Mouse (Mus musculus) stomach, embryonic 15.5 days (tissue): ENCODE results near the gene Calcoco2. TPM values are rescaled to one million over a fixed set of nuclear protein-coding genes. Genes with fewer than 3 reads are reported as not detected.
"Not testable (repeated sequence)": the region's sequence is repeated elsewhere in the genome, so short reads cannot be mapped to it uniquely, and the experiment has no call there.

ENCODE experiments used
- ATAC-seq: fragments of 200-750 bp; cut with Nextera tagmentation; 2 replicates; pipeline ENCODE4 v1.8.0; 2017; ENCODE audit warnings: low read depth, moderate number of reproducible peaks, moderate TSS enrichment; ENCODE audit not compliant: insufficient read depth, low FRiP score
- H3K27ac ChIP-seq: fragments of 300-500 bp; sonication (generic); 2 replicates; pipeline ENCODE4 v1.5.1; 2015; ENCODE audit warnings: mild to moderate bottlenecking, inconsistent platforms
- H3K27me3 ChIP-seq: fragments of 300-500 bp; sonication (generic); replicated peaks from 2 replicates; pipeline ENCODE4 v1.6.1; 2015; ENCODE audit warnings: inconsistent platforms
- H3K36me3 ChIP-seq: fragments of 300-500 bp; sonication (generic); 2 replicates; pipeline ENCODE4 v1.6.1; 2015; ENCODE audit warnings: inconsistent platforms
- H3K4me1 ChIP-seq: fragments of 300-500 bp; sonication (generic); 2 replicates; pipeline ENCODE4 v1.6.1; 2015; ENCODE audit warnings: inconsistent platforms
- H3K4me2 ChIP-seq: fragments of 300-500 bp; sonication (generic); 2 replicates; pipeline ENCODE4 v1.6.1; 2015; ENCODE audit warnings: mild to moderate bottlenecking, inconsistent platforms
- H3K4me3 ChIP-seq: fragments of 300-500 bp; sonication (generic); replicated peaks from 2 replicates; pipeline ENCODE4 v1.5.1; 2015; ENCODE audit warnings: inconsistent platforms
- H3K9ac ChIP-seq: fragments of 300-500 bp; sonication (generic); 2 replicates; pipeline ENCODE4 v1.6.1; 2015; ENCODE audit warnings: inconsistent platforms
- H3K9me3 ChIP-seq: fragments of 300-500 bp; sonication (generic); 2 replicates; pipeline ENCODE4 v1.6.1; 2016; ENCODE audit warnings: inconsistent platforms
- WGBS: fragments of 180-500 bp; shearing (Covaris S2); methylation state at CpG from one replicate; pipeline ENCODE4 v1.1.7; 2015; 5-methylcytosine and 5-hydroxymethylcytosine counted together
- polyA plus RNA-seq: library from polyadenylated mRNA; unstranded; fragments of >200 nt; fragmentation: Nextera tagmentation; extraction: Ambion mirVana; gene quantifications from 2 replicates; pipeline ENCODE4 v1.2.1, GENCODE M21; 2015

The Calcoco2 gene
- polyA plus RNA-seq: 0.13 and 0.18 TPM in 2 replicates

DNA sequence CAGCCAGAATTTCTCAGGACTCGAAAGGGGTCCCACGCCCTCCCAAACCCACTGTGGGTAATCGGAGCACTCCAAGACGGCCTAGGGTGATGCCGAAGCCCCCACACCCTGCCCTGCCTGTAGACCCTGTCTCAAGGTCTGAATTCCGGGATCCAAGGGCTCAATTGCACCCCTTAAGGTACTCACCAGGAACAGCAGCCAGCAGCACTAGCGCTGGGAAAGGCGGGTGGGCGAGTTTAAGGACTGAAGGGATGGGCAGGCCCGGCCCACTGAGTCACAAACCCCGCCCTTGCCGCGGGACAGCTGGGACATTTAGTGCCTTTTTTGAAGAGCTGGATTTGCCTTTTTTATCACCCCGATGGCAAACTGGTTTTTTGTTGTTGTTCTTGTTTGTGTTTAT, at the start of gene Calcoco2:
Calcoco2 (minus strand) TSS at position 214 of the 400 bp plus-strand sequence.
- no peak within 1 kb of the TSS for H3K4me2 ChIP-seq
- no peaks in the 10 kb centered on the region for H3K9me3 ChIP-seq
- WGBS: 45% methylated on average over 14 of the region's 14 CpGs
- H3K27ac ChIP-seq: no peak within 1 kb of the TSS
- H3K36me3 ChIP-seq: no peaks in the 10 kb centered on the region
- no peak for ATAC-seq
- no peaks in the 10 kb centered on the region for H3K27me3 ChIP-seq
- H3K4me1 ChIP-seq: no peaks in the 10 kb centered on the region
- no peak within 1 kb of the TSS for H3K4me3 ChIP-seq
- H3K9ac ChIP-seq: no peak within 1 kb of the TSS

DNA sequence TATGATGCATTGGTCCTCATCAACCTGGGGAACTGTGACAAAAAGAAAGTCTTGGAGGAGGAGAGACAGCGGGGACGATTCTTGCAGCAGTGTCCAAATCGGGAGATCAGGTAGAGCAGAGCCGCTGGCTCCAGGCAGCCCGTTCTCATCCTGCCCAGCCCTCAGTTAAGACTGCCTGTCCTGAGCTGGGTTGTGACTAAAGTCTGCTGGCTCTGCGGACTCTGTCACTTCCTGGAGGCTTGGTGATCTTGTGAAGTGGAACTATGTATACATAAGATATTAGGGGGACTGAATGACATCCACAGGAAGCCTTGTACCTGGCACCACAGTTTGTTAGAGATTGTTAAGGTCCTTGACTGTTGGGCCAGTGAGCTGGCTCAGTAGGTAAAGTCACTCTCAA, 35.7 kb upstream of the Calcoco2 start:
- H3K9ac ChIP-seq: no peak overlapping the region
- no peak for ATAC-seq
- no peak overlapping the region for H3K4me3 ChIP-seq
- no peaks in the 10 kb centered on the region for H3K36me3 ChIP-seq
- 0 out of 2 replicates have a peak, but pooled peaks cover 7% of the 10 kb centered on the region for H3K4me1 ChIP-seq
- H3K27ac ChIP-seq: no peak overlapping the region
- WGBS: 64% methylated on average over 6 of the region's 6 CpGs
- H3K27me3 ChIP-seq: peaks cover 30% of the 10 kb centered on the region; the same call in 1 of the 2 replicates
- H3K4me2 ChIP-seq: no peak overlapping the region
- no peaks in the 10 kb centered on the region for H3K9me3 ChIP-seq

DNA sequence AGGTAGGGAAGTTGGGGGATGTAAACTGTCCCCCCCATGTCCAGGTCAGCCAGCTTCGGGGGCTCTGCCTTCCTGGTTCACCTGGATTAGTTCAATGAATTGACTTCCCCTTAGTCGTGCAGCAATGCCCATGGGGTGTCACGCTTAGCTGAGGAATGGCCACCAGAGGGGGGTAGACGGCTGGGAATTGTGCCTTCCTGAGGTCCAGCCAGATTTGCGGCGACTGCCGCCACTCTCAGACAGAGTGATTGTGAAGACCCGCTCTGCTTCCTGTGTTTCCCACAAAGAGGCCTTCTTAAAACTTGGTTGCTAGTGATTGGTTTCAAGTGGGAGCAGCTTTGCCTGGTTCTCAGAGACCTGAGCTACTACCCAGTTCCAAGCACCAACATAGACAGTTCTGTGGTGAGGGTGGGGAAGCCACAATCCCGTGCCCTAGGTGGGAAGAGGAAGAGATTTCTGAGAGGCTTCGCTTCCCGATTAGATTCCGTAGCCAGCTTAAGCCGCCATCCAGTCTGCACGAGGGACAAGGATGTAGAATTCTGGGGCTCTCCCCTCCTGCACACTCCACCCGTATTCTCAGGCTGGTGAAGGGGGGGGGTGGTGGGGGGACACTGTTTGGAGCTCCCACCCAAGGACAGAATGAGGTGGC, 34.0 kb upstream of the Calcoco2 start:
- no peaks in the 10 kb centered on the region for H3K9me3 ChIP-seq
- peaks cover 22% of the 10 kb centered on the region; the same call in 1 of the 2 replicates for H3K27me3 ChIP-seq
- 0 out of 2 replicates have a peak overlapping the region, but pooled peaks have one; percentile 11 for H3K4me3 ChIP-seq
- no peak overlapping the region for H3K27ac ChIP-seq
- 2% methylated on average over 15 of the region's 15 CpGs for WGBS
- peak; percentile 79 for ATAC-seq
- H3K4me2 ChIP-seq: peak overlapping the region; percentile 46
- H3K9ac ChIP-seq: no peak overlapping the region
- H3K36me3 ChIP-seq: no peaks in the 10 kb centered on the region
- H3K4me1 ChIP-seq: 0 out of 2 replicates have a peak, but pooled peaks cover 7% of the 10 kb centered on the region

DNA sequence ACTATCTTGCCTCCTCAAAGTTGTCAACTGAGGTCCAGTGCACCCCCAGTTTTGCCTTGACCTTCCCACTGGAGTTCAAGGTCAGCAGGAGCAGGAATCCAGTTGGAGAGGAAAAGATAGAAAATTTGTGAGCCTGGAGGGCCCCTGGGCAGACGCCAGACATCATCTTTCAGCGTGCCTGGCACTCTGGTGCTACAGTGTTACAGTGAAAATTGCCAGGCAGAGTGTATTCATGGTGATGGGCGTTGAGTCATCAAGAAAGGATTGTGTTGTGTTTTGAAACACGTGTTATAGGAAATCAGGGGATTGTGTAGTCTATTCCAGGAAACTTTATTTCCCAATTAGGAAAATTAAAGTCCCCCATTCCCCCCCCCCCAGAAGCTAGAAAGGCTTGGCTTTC, 32.0 kb upstream of the Calcoco2 start:
- no peak overlapping the region for H3K4me2 ChIP-seq
- no peak overlapping the region for H3K27ac ChIP-seq
- peaks cover 22% of the 10 kb centered on the region; the same call in 1 of the 2 replicates for H3K27me3 ChIP-seq
- H3K4me1 ChIP-seq: peaks cover 10% of the 10 kb centered on the region; the same call in 1 of the 2 replicates
- H3K4me3 ChIP-seq: no peak overlapping the region
- H3K9me3 ChIP-seq: no peaks in the 10 kb centered on the region
- no peaks in the 10 kb centered on the region for H3K36me3 ChIP-seq
- no peak overlapping the region for H3K9ac ChIP-seq
- ATAC-seq: no peak
- WGBS: 64% methylated on average over 4 of the region's 4 CpGs

DNA sequence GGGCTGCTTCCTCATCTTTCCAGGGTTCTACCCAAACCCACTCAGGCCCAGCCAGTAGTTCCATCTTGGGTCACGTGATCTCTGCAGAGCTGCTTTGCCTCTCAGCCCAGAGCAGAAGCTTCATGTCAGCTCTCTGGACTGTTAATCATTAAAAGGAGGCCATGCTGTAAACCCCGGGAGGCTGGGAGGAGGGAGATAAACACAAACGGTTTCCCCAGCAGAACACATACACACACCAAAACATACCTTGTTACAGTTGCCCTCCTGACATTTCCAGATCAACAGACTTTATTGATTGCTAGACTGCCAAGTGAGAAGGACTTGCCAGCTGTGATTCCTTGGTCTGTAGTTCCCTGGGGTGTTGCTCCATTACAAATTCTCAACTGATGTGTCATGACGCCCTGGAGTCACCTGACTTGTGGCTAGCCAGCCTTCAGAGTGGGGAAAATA, 29.0 kb upstream of the Calcoco2 start:
- H3K27me3 ChIP-seq: peaks cover 8% of the 10 kb centered on the region; the same call in 1 of the 2 replicates
- H3K9me3 ChIP-seq: no peaks in the 10 kb centered on the region
- H3K4me1 ChIP-seq: peaks cover 6% of the 10 kb centered on the region; the same call in 1 of the 2 replicates
- H3K9ac ChIP-seq: no peak overlapping the region
- peak; percentile 40; the same call in 1 of the 2 replicates for ATAC-seq
- no peaks in the 10 kb centered on the region for H3K36me3 ChIP-seq
- 7% methylated on average over 4 of the region's 4 CpGs for WGBS
- no peak overlapping the region for H3K4me3 ChIP-seq
- H3K27ac ChIP-seq: peak overlapping the region; percentile 48; the same call in 1 of the 2 replicates
- H3K4me2 ChIP-seq: no peak overlapping the region

DNA sequence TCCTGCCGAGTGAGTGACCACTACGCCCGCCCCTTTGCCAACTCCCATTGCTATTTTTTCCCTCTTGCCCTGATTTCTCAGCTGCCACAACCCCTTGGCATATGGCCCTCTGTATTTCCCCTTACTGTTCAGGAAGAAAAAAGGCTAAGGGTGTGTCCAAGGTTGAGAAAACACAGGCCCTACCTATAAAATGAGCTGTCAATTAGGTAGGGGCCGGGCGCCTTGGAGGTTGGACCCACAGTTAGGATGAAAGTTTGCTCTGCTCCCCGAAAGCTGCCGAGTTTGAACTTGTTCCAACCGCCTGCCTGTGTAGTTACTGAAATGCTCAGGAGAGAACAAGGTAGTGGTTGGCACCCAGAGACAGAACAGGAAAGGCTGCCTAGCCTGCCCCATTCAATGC, 24.1 kb upstream of the Calcoco2 start:
- WGBS: 66% methylated on average over 8 of the region's 8 CpGs
- Histone ChIP-seq H3K27me3 (no peaks in the 10 kb centered on the region), H3K9ac (no peak overlapping the region), H3K36me3 (no peaks in the 10 kb centered on the region), H3K4me1 (peaks cover 6% of the 10 kb centered on the region; the same call in 1 of the 2 replicates), H3K27ac (peak overlapping the region; percentile 65; the same call in 1 of the 2 replicates), H3K4me3 (no peak overlapping the region), H3K4me2 (no peak overlapping the region), H3K9me3 (no peaks in the 10 kb centered on the region)
- no peak for ATAC-seq

DNA sequence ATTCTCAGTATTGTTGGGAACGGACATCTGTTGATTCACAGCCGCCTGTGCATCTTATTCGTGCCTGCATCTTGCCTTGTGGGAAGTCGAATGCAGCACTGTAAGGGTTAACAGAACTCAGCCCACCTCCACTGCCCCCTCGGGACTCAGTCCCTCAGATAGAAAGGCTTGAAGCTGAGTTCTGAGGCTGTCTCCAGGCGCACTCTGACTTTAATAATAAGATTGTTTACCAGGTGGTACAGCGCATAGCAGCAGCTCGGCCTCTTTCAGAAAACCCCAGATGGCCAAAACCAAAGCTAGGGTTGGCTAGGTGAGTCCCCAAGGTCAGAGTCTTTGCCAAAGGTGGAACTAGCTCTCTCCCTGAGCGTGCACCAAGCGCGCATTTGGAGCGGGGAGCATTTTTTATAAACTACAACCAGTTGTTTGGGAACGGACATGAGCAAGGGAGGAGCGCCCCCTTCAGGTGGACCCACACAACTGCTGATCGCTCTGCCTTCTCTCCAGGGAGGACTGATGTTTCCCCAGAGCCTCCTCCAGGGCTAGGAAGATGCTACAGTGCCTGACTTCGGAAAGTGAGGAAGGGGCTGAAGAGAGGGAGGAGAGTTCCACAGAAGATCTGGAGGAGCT, 21.6 kb upstream of the Calcoco2 start, which contains the start of gene Ttll6:
Ttll6 (plus strand) TSS at position 548 of the 627 bp plus-strand sequence.
- Histone ChIP-seq H3K27ac (no peak within 1 kb of the TSS), H3K4me3 (no peak within 1 kb of the TSS), H3K9ac (no peak within 1 kb of the TSS), H3K4me1 (0 out of 2 replicates have a peak, but pooled peaks cover 3% of the 10 kb centered on the region), H3K36me3 (no peaks in the 10 kb centered on the region), H3K4me2 (peak within 1 kb of the TSS; percentile 44), H3K9me3 (no peaks in the 10 kb centered on the region), H3K27me3 (no peaks in the 10 kb centered on the region)
- WGBS: 20% methylated on average over 16 of the region's 16 CpGs
- ATAC-seq: no peak; the same call in 1 of the 2 replicates

DNA sequence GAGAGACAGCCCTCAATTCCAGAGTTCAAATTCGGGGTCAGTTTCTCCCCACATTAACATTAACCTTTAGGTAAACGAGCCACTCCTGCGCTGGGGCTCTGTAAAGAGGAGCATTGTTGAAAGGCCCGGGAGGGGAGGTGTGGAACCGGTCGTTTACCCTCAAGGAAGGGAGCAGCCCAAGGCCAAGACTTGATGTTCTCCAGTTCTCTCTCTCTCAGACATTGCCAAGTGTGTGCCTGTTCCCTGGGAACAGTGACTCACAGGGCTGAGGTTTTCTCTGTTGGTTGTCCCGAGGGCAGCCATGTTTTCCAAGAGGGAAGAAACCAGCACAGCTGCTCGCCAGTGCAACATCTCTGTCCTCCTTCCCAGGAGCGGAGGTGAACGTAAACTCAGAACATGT, 18.8 kb upstream of the Calcoco2 start:
- 41% methylated on average over 10 of the region's 10 CpGs for WGBS

DNA sequence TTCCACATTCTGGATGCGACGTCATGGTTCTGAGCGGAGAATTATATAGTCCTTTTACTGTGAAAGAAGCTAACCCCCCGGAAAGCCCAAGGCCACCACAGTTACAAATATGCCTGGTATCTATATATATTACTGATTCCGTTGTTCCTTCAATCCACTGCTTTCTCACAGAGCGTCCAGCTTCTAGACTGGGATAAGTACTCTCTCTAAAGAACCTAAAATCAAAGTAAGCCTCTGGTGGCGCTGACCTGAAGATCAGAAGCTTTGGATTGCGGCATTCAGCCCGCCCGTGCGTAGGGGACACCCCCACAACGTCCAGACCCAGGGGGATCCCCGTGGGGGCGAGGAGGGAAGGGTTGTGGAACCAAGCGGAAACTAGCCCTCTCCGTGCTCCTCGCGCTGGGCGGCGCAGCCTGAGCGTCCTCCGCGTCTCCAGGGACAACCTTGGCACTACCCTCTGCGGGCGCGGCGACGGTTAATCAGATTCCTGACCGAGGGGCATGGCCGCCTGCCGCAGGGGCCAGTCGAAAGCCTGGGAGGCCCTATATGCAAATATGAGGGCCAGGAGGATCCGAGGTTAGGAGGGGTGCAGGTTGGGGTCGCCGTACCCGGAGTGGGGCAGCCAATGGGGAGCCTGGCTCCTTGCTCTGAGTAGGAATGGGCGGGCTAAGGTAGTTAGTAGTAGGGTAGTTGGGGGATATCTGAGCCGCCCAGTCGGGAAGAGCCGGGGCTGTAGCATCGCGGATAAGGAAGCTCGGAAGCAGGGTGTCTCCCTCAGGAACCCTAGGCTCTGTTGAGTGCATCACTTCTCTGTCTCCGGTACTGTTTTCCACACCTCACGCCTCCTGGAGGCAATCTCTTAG, 12.5 kb upstream of the Calcoco2 start:
- peaks cover 13% of the 10 kb centered on the region for H3K27me3 ChIP-seq
- H3K9ac ChIP-seq: 0 out of 2 replicates have a peak overlapping the region, but pooled peaks have one; percentile 0
- H3K4me3 ChIP-seq: peak overlapping the region; percentile 44
- 2% methylated on average over 45 of the region's 45 CpGs for WGBS
- no peak overlapping the region for H3K27ac ChIP-seq
- ATAC-seq: peak; percentile 54; the same call in 1 of the 2 replicates
- peaks cover 9% of the 10 kb centered on the region; the same call in 1 of the 2 replicates for H3K4me1 ChIP-seq
- no peaks in the 10 kb centered on the region for H3K9me3 ChIP-seq
- H3K36me3 ChIP-seq: no peaks in the 10 kb centered on the region
- peak overlapping the region; percentile 89 for H3K4me2 ChIP-seq

More for the DNA sequence above, 18.8 kb upstream of the Calcoco2 start:
- Histone ChIP-seq H3K9me3 (no peaks in the 10 kb centered on the region), H3K4me1 (0 out of 2 replicates have a peak, but pooled peaks cover 3% of the 10 kb centered on the region), H3K4me2 (no peak overlapping the region), H3K36me3 (no peaks in the 10 kb centered on the region), H3K27ac (peak overlapping the region; percentile 72), H3K4me3 (no peak overlapping the region), H3K9ac (no peak overlapping the region), H3K27me3 (no peaks in the 10 kb centered on the region; the same call in 1 of the 2 replicates)
- peak; percentile 85 for ATAC-seq

DNA sequence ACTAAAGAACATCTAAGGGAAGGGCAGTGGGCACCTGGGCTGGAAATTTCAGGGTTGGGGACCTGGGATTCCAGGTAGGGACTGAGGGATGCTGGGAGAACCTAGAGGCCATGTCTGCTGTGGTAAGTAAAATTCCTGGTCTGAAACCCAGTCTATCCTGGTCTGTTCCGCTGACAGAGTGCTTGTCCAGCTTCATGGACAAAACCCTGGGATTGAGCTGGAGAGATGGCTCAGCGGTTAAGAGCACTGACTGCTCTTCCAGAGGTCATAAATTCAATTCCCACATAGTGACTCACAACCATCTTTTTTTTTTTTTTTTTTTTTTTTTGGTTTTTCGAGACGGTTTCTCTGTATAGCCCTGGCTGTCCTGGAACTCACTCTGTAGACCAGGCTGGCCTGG, 11.0 kb upstream of the Calcoco2 start:
- WGBS: 73% methylated on average over 4 of the region's 4 CpGs
- not testable (repeated sequence) for H3K4me1 ChIP-seq, H3K4me3 ChIP-seq, ATAC-seq, H3K4me2 ChIP-seq, H3K27ac ChIP-seq, H3K36me3 ChIP-seq, H3K9ac ChIP-seq, H3K9me3 ChIP-seq
- peaks cover 13% of the 10 kb centered on the region for H3K27me3 ChIP-seq

DNA sequence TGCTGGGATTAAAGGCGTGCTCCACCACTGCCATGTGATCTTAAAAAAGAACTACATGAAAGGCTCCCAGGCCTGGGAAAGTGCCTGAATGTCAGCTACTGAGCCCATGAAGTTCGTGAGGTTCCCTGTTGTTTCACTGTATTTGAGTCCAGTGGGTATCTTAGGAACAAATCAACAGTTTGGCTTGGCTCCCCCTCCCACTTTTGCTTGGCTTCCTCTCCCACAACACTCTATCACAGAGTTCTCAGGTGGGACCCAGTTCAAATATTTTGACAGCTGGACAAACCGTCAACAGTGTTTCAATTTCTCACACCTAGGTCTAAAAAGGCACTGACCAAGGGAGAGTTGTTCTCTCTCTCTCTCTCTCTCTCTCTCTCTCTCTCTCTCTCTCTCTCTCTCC, 7.6 kb upstream of the Calcoco2 start:
- Histone ChIP-seq H3K4me2 (no peak overlapping the region), H3K9ac (no peak overlapping the region), H3K36me3 (no peaks in the 10 kb centered on the region), H3K4me3 (no peak overlapping the region), H3K4me1 (peaks cover 6% of the 10 kb centered on the region; the same call in 1 of the 2 replicates), H3K27ac (no peak overlapping the region), H3K9me3 (no peaks in the 10 kb centered on the region), H3K27me3 (peaks cover 10% of the 10 kb centered on the region)
- peak; percentile 53; the same call in 1 of the 2 replicates for ATAC-seq
- WGBS: 50% methylated on average over 3 of the region's 3 CpGs
